23 mouse cellular contexts compared by ENCODE assay signal in genomic region chr8:11185672-11186071, GRCm38 (mm10).
"Had no signal": no experiment of that assay in that cellular context is flagged by ENCODE, and none has a peak within 500 bp of the region (broad histone marks: within the 10 kb centered on the region; RNA-seq: fewer than 3 reads in every experiment).

No protein-coding gene starts in this region.

- ATAC-seq: forebrain, postnatal 0 days; hindbrain, postnatal 0 days; intestine, embryonic 16.5 days; liver, embryonic 12.5 days had no signal

- H3K36me3 ChIP-seq: heart, embryonic 15.5 days; hindbrain, embryonic 13.5 days; hindbrain, embryonic 15.5 days; kidney, embryonic 15.5 days; limb, embryonic 13.5 days; limb, embryonic 15.5 days; liver, embryonic 12.5 days had no signal

- DNase-seq: forebrain, postnatal 0 days; gastrocnemius, postnatal 14 days; gastrocnemius, postnatal 36 days; heart, adult 11 months; heart, adult 2 months; kidney, adult 11 months; kidney, adult 2 months; kidney, adult 9 months; kidney, postnatal 14 days; layer of hippocampus, adult 9-11 months; layer of hippocampus, postnatal 36 days; left cerebral cortex, postnatal 4 days had no signal

- H3K27ac ChIP-seq: heart, adult 2 months; hindbrain, embryonic 13.5 days; hindbrain, embryonic 15.5 days; hindbrain, postnatal 0 days; kidney, embryonic 15.5 days; kidney, postnatal 0 days; limb, embryonic 13.5 days; limb, embryonic 15.5 days; liver, embryonic 12.5 days had no signal

- H3K9me3 ChIP-seq: heart, embryonic 15.5 days; hindbrain, embryonic 13.5 days; hindbrain, embryonic 15.5 days; kidney, embryonic 15.5 days; limb, embryonic 13.5 days; limb, embryonic 15.5 days; liver, embryonic 12.5 days had no signal

- H3K4me2 ChIP-seq: heart, embryonic 11.5 days; heart, embryonic 15.5 days; hindbrain, embryonic 13.5 days; hindbrain, embryonic 15.5 days; kidney, embryonic 15.5 days; limb, embryonic 13.5 days; limb, embryonic 15.5 days; liver, embryonic 12.5 days had no signal

- H3K4me3 ChIP-seq: heart, adult 2 months; heart, embryonic 15.5 days; hindbrain, embryonic 13.5 days; hindbrain, embryonic 15.5 days; kidney, embryonic 15.5 days; limb, embryonic 13.5 days; limb, embryonic 15.5 days; liver, embryonic 12.5 days had no signal

- H3K9ac ChIP-seq: forebrain, postnatal 0 days; heart, embryonic 15.5 days; hindbrain, embryonic 13.5 days; hindbrain, embryonic 15.5 days; kidney, embryonic 15.5 days; limb, embryonic 13.5 days; limb, embryonic 15.5 days; liver, embryonic 12.5 days had no signal
